Mouse (Mus musculus) limb, embryonic 12.5 days (tissue): ENCODE results near the gene 1700011L22Rik. TPM values are rescaled to one million over a fixed set of nuclear protein-coding genes. Genes with fewer than 3 reads are reported as not detected.

Experiments used
- ATAC-seq: fragments of 200-750 bp; cut with Nextera tagmentation; 2 replicates; pipeline ENCODE4 v1.8.0; 2017; ENCODE audit warnings: low read depth, moderate TSS enrichment; ENCODE audit not compliant: insufficient number of reproducible peaks, insufficient read depth, low FRiP score, low TSS enrichment
- H3K27ac ChIP-seq: fragments of 300-500 bp; sonication (generic); 2 replicates; pipeline ENCODE4 v1.5.1; 2016; ENCODE audit warnings: mild to moderate bottlenecking, moderate library complexity
- H3K27me3 ChIP-seq: fragments of 300-500 bp; sonication (generic); 2 replicates; pipeline ENCODE4 v1.6.1; 2016; ENCODE audit warnings: mild to moderate bottlenecking, moderate library complexity
- H3K36me3 ChIP-seq: fragments of 300-500 bp; sonication (generic); 2 replicates; pipeline ENCODE4 v1.6.1; 2016; ENCODE audit warnings: mild to moderate bottlenecking, moderate library complexity
- H3K4me1 ChIP-seq: fragments of 300-500 bp; sonication (generic); replicated peaks from 2 replicates; pipeline ENCODE4 v1.6.1; 2016
- H3K4me2 ChIP-seq: fragments of 300-500 bp; sonication (generic); 2 replicates; pipeline ENCODE4 v1.6.1; 2016; ENCODE audit warnings: mild to moderate bottlenecking, moderate library complexity
- H3K4me3 ChIP-seq: fragments of 300-500 bp; sonication (generic); replicated peaks from 2 replicates; pipeline ENCODE4 v1.5.1; 2016; ENCODE audit warnings: mild to moderate bottlenecking
- H3K9ac ChIP-seq: fragments of 300-500 bp; sonication (generic); replicated peaks from 2 replicates; pipeline ENCODE4 v1.6.1; 2016; ENCODE audit warnings: mild to moderate bottlenecking, moderate library complexity
- H3K9me3 ChIP-seq: fragments of 300-500 bp; sonication (generic); 2 replicates; pipeline ENCODE4 v1.6.1; 2016; ENCODE audit warnings: mild to moderate bottlenecking, moderate library complexity
- WGBS: fragments of 180-500 bp; shearing (Covaris S2); methylation state at CpG from one replicate; pipeline ENCODE4 v1.1.7; 2016; 5-methylcytosine and 5-hydroxymethylcytosine counted together
- polyA plus RNA-seq: library from polyadenylated mRNA; unstranded; fragments of >200 nt; fragmentation: Nextera tagmentation; extraction: Ambion mirVana; gene quantifications from 2 replicates; pipeline ENCODE4 v1.2.1, GENCODE M21; 2016

The 1700011L22Rik gene
- not detected in 2 replicates for polyA plus RNA-seq

DNA sequence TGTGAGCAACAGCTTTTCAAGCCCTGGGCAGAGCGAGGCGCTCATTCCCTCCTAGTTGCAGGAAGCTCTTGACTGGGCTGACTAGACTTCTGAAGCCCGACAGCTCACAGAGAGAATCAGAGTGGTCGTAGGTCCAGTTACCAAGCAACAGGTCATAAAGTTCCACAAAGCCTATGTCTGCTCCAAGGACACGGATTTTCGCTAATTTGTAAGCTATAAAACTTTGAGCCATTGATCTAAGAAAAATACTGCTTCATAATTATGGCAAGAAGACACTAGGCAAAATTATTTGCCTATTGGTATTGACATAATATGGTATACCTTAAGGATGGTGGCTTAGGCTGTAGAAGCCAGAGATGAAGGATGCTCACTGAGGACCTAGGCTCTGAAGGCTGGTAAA lies at the start of gene 1700011L22Rik:
1700011L22Rik (minus strand) TSS at position 101 of the 400 bp plus-strand sequence.
- no peaks in the 10 kb centered on the region for H3K36me3 ChIP-seq
- ATAC-seq: no peak
- H3K9ac ChIP-seq: no peak within 1 kb of the TSS
- H3K4me2 ChIP-seq: no peak within 1 kb of the TSS
- 43% methylated on average over 6 of the region's 6 CpGs for WGBS
- H3K9me3 ChIP-seq: no peaks in the 10 kb centered on the region
- no peak within 1 kb of the TSS for H3K4me3 ChIP-seq
- H3K27ac ChIP-seq: 0 out of 2 replicates have a peak within 1 kb of the TSS, but pooled peaks have one; percentile 9
- peaks cover 8% of the 10 kb centered on the region; the same call in 1 of the 2 replicates for H3K4me1 ChIP-seq
- no peaks in the 10 kb centered on the region for H3K27me3 ChIP-seq

DNA sequence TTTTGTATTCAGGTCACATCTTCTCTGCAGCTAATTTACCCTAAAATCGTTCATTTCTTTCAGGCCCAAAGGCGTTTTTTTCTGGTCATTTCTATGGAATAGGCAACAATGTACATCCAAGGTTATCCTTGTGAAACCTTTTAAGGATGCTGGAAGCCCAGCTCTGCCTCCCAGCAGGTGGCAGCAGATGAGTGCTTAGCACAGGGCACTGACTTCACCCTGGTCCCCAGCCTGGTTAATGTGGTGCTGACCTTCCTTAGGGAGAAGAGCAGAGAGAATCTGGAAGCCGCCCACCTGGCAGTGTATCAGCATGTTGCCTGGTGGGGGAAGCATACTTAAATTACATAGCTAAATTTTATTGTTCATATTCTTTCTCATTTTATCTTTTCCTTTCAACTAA lies 49.4 kb upstream of the 1700011L22Rik start:
- Histone ChIP-seq H3K9me3 (no peaks in the 10 kb centered on the region), H3K4me1 (peaks cover 29% of the 10 kb centered on the region), H3K9ac (no peak overlapping the region), H3K36me3 (no peaks in the 10 kb centered on the region), H3K4me2 (no peak overlapping the region), H3K4me3 (no peak overlapping the region), H3K27ac (no peak overlapping the region), H3K27me3 (no peaks in the 10 kb centered on the region)
- 51% methylated on average over 3 of the region's 3 CpGs for WGBS
- ATAC-seq: no peak

DNA sequence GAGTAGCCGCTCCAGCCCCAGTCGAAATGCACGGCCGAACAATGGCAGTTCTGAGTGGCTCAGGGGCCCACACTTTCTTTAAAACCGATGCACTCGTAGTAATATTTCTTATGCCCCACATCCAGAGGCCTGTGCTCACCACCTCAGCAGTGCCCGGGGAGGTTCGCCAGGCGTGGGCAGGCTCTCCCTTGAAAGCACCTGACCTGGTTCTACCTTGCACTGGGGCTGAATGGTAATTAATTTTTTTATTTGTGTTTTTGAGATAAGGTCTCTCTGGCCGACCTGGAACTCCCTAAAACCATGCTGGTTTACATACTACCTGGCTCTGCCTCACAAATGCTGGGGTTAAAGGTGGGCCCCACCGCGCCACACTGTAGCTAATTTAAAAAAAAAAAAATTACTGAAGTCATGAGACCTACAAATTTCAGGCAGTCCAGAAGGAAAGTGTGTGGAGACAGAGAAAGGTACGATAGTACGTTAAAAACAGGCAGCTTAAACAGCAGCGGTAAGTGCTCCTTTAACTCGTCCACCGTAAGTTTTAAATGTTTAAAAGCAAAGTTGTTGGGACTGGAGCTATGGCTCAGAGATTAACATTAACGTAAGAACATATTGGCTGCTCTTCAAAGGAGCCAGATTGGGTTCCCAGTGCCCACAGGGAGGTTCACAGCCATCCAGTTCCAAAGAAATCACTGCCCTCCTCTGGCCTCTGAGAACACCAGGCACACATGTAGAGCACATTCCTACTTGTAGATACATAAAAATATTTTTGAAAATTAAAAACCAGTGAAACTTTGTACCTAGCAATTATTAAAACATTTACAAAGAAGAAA lies 47.1 kb upstream of the 1700011L22Rik start:
- Histone ChIP-seq H3K9me3 (no peaks in the 10 kb centered on the region), H3K27ac (peak overlapping the region; percentile 99), H3K4me3 (peak overlapping the region; percentile 58), H3K36me3 (no peaks in the 10 kb centered on the region), H3K4me1 (peaks cover 22% of the 10 kb centered on the region), H3K27me3 (no peaks in the 10 kb centered on the region), H3K9ac (peak overlapping the region; percentile 79), H3K4me2 (peak overlapping the region; percentile 72)
- WGBS: 15% methylated on average over 18 of the region's 18 CpGs
- no peak for ATAC-seq

GRCm38 (mm10) chr8:79294610-79295275 lies 46.4 kb upstream of the 1700011L22Rik start, which contains the start of gene Mmaa:
Gene Mmaa, minus strand, starts transcription at chr8:79294937.
- Histone ChIP-seq H3K27ac (peak within 1 kb of the TSS; percentile 99), H3K4me1 (peaks cover 22% of the 10 kb centered on the region), H3K27me3 (no peaks in the 10 kb centered on the region), H3K36me3 (no peaks in the 10 kb centered on the region), H3K9me3 (no peaks in the 10 kb centered on the region), H3K4me3 (peak within 1 kb of the TSS; percentile 58), H3K4me2 (peak within 1 kb of the TSS; percentile 72), H3K9ac (peak within 1 kb of the TSS; percentile 79)
- ATAC-seq: peak; percentile 97
- under 1% methylated on average over 74 of the region's 74 CpGs for WGBS

GRCm38 (mm10) chr8:79293841-79294240 lies 45.5 kb upstream of the 1700011L22Rik start:
- peak overlapping the region; percentile 72 for H3K4me2 ChIP-seq
- peaks cover 22% of the 10 kb centered on the region for H3K4me1 ChIP-seq
- H3K36me3 ChIP-seq: no peaks in the 10 kb centered on the region
- no peak for ATAC-seq
- peak overlapping the region; percentile 62 for H3K27ac ChIP-seq
- H3K9ac ChIP-seq: peak overlapping the region; percentile 37; the same call in 1 of the 2 replicates
- 53% methylated on average over 3 of the region's 3 CpGs for WGBS
- H3K27me3 ChIP-seq: no peaks in the 10 kb centered on the region
- peak overlapping the region; percentile 58 for H3K4me3 ChIP-seq
- H3K9me3 ChIP-seq: no peaks in the 10 kb centered on the region

DNA sequence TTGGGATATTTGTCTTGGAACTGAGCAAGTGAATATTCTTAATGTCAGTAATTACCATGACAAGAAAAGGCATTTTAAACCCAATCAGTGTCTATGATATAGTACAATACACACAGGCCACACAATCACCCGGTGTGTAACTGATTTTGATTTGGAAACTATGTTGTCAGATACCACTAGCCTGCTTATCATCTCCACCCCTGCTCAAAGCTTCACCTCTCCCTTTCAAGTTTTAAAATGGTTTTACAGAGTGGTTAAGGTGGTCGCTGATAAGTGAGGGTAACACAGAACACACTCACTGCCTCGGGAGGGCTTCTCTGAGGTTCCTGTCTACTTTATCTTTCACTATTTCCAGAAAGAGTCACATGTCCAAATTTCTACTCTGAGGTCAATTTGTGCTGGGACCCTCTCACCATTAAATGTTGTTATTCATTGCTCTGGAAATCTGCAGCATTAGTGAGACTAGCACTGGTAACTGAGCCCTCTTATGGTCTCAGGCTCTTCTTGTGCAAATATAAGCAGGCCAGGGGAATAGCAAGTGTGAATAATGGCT lies 44.4 kb upstream of the 1700011L22Rik start:
- no peak overlapping the region for H3K9ac ChIP-seq
- no peak overlapping the region for H3K4me3 ChIP-seq
- peak overlapping the region; percentile 72; the same call in 1 of the 2 replicates for H3K4me2 ChIP-seq
- no peaks in the 10 kb centered on the region for H3K36me3 ChIP-seq
- no peaks in the 10 kb centered on the region for H3K27me3 ChIP-seq
- no peaks in the 10 kb centered on the region for H3K9me3 ChIP-seq
- no peak for ATAC-seq
- WGBS: 87% methylated on average over 3 of the region's 3 CpGs
- H3K27ac ChIP-seq: peak overlapping the region; percentile 62
- H3K4me1 ChIP-seq: peaks cover 22% of the 10 kb centered on the region

DNA sequence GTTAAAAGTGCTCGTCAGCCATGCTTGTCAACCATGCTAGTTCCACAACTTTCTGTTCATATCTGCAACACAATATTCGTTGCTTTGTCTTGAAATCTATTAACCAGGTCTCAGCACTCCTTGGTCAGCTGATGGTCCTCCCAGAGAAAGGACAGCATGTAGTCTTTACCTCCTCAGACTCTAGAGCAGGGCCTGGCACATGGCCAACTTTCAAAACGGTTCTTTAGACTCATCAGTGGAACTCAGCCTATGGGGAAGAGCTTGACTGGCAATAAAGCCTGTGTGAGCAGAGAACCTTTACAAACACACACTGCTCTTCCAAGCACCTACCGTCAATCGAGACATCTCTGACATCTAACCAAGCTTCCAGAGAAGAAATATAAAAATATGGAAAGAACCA lies 41.2 kb upstream of the 1700011L22Rik start:
- Histone ChIP-seq H3K4me1 (peaks cover 11% of the 10 kb centered on the region), H3K9ac (no peak overlapping the region), H3K4me2 (no peak overlapping the region), H3K4me3 (no peak overlapping the region), H3K9me3 (no peaks in the 10 kb centered on the region), H3K36me3 (no peaks in the 10 kb centered on the region), H3K27me3 (no peaks in the 10 kb centered on the region), H3K27ac (no peak overlapping the region)
- WGBS: 77% methylated on average over 5 of the region's 5 CpGs
- ATAC-seq: no peak

DNA sequence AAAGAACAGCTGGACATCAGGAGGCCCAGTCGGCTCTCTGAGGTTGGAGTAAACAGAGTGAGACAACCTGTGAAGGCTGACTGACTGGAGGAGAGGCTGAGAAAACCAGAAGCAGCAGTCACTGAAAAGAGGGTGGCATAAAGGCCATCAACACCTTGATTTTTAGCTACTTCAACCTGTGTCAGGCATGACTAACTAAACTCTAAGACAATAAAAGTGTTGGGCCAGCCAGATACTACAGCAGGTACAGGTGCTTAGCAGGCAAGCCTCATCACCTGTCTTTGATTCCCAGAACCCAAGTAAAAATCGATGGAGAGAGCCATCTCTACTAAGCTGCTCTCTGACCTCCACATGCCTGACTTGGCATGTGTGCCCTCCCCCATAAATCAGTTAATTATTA lies 40.3 kb upstream of the 1700011L22Rik start:
- ATAC-seq: no peak
- Histone ChIP-seq H3K9ac (no peak overlapping the region), H3K4me2 (no peak overlapping the region), H3K9me3 (no peaks in the 10 kb centered on the region), H3K4me1 (peaks cover 8% of the 10 kb centered on the region), H3K27me3 (no peaks in the 10 kb centered on the region), H3K4me3 (no peak overlapping the region), H3K27ac (no peak overlapping the region), H3K36me3 (no peaks in the 10 kb centered on the region)
- 78% methylated on average over 2 of the region's 2 CpGs for WGBS

DNA sequence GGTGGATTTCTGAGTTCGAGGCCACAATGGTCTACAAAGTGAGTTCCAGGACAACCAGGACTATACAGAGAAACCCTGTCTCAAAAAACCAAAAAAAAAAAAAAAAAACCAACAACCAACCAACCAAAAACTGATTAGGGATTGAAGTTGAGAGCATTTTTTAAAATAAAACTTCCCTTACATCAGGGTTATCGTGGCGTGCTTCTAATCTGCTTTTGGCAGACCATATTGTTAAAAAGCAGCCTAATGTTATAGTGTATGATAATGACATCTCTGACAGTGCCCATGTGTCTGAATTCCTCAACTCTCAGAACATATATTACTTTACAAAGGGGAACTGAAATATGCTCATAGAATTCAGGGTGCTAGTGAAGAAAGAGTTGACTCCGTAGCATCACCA lies 39.9 kb upstream of the 1700011L22Rik start:
- no peak for ATAC-seq

GRCm38 (mm10) chr8:79286424-79286823 lies 38.1 kb upstream of the 1700011L22Rik start:
- ATAC-seq: no peak

More for the DNA sequence above, 39.9 kb upstream of the 1700011L22Rik start:
- Histone ChIP-seq H3K4me3 (no peak overlapping the region), H3K27ac (no peak overlapping the region), H3K9ac (no peak overlapping the region), H3K27me3 (no peaks in the 10 kb centered on the region), H3K4me1 (peaks cover 4% of the 10 kb centered on the region), H3K36me3 (no peaks in the 10 kb centered on the region), H3K4me2 (no peak overlapping the region), H3K9me3 (no peaks in the 10 kb centered on the region)
- 96% methylated on average over 4 of the region's 4 CpGs for WGBS

GRCm38 (mm10) chr8:79284626-79285025 lies 36.3 kb upstream of the 1700011L22Rik start:
- H3K27me3 ChIP-seq: no peaks in the 10 kb centered on the region
- peaks cover 9% of the 10 kb centered on the region for H3K36me3 ChIP-seq
- H3K4me3 ChIP-seq: no peak overlapping the region
- 91% methylated on average over 3 of the region's 3 CpGs for WGBS
- ATAC-seq: no peak
- H3K4me2 ChIP-seq: no peak overlapping the region
- H3K9me3 ChIP-seq: no peaks in the 10 kb centered on the region
- H3K9ac ChIP-seq: no peak overlapping the region
- no peak overlapping the region for H3K27ac ChIP-seq
- no peaks in the 10 kb centered on the region for H3K4me1 ChIP-seq

More at GRCm38 (mm10) chr8:79286424-79286823, 38.1 kb upstream of the 1700011L22Rik start:
- no peak overlapping the region for H3K4me3 ChIP-seq
- no peaks in the 10 kb centered on the region for H3K4me1 ChIP-seq
- 89% methylated on average over 3 of the region's 3 CpGs for WGBS
- no peaks in the 10 kb centered on the region for H3K36me3 ChIP-seq
- H3K27ac ChIP-seq: no peak overlapping the region
- H3K27me3 ChIP-seq: no peaks in the 10 kb centered on the region
- no peak overlapping the region for H3K9ac ChIP-seq
- H3K9me3 ChIP-seq: no peaks in the 10 kb centered on the region
- H3K4me2 ChIP-seq: no peak overlapping the region
